Mouse (Mus musculus) CD4-positive helper T cell, adult 2 months (primary cell): Measurements from ENCODE around the gene Rela.

Experiments used
- DNase-seq: peaks from one replicate; pipeline ENCODE4 v3.0.0-alpha.2; 2012; ENCODE audit warnings: low read depth, missing footprints, low spot score

Gene Rela

GRCm38 (mm10) chr19:5636036-5636570 lies 1.2 kb upstream of the Rela start:
- no peak for DNase-seq

GRCm38 (mm10) chr19:5636571-5637041 lies 677 bp upstream of the Rela start:
- peak; percentile 58 for DNase-seq

- no peak for DNase-seq
Measured at GRCm38 (mm10) chr19:5638416-5639005, 1.2 kb downstream of the Rela start.

- no peak for DNase-seq
Measured at GRCm38 (mm10) chr19:5640339-5640738, 3.1 kb downstream of the Rela start.

- DNase-seq: no peak
Measured at GRCm38 (mm10) chr19:5641021-5641420, 3.7 kb downstream of the Rela start.

- no peak for DNase-seq
Measured at GRCm38 (mm10) chr19:5641641-5642040, 4.4 kb downstream of the Rela start.

- no peak for DNase-seq
Measured at GRCm38 (mm10) chr19:5645280-5645679, 8.0 kb downstream of the Rela start.

GRCm38 (mm10) chr19:5646731-5647330 lies 9.5 kb downstream of the Rela start:
- DNase-seq: no peak

- no peak for DNase-seq
Measured at GRCm38 (mm10) chr19:5647791-5648190, 10.5 kb downstream of the Rela start.

GRCm38 (mm10) chr19:5648401-5649297 lies 11.4 kb downstream of the Rela start:
- DNase-seq: peak; percentile 92

GRCm38 (mm10) chr19:5649298-5649741 lies 12.0 kb downstream of the Rela start:
- no peak for DNase-seq

GRCm38 (mm10) chr19:5651502-5652274 lies 14.4 kb downstream of the Rela start:
- DNase-seq: no peak

- DNase-seq: no peak
Measured at GRCm38 (mm10) chr19:5652570-5652969, 15.3 kb downstream of the Rela start.

GRCm38 (mm10) chr19:5653969-5654719 lies 16.9 kb downstream of the Rela start:
- DNase-seq: no peak

- no peak for DNase-seq
Measured at GRCm38 (mm10) chr19:5654720-5655298, 17.5 kb downstream of the Rela start.

- DNase-seq: peak; percentile 57
Measured at GRCm38 (mm10) chr19:5660942-5661751, 23.9 kb downstream of the Rela start.

GRCm38 (mm10) chr19:5662310-5662709 lies 25.0 kb downstream of the Rela start:
- DNase-seq: peak; percentile 72

- peak; percentile 91 for DNase-seq
Measured at GRCm38 (mm10) chr19:5662981-5663913, 26.0 kb downstream of the Rela start, which contains the start of gene Sipa1. Gene Sipa1, minus strand, starts transcription at chr19:5663707.
